Mouse (Mus musculus): ENCODE data around the gene Ttf1.
"Not testable (repeated sequence)": the region's sequence is repeated elsewhere in the genome, so short reads cannot be mapped to it uniquely, and the experiment has no call there.

Ttf1 gene

GRCm38 (mm10) chr2:29065796-29066195 lies 5.7 kb downstream of the Ttf1 start:
- DNase-seq, result no peak

- no peak for DNase-seq
Observed at GRCm38 (mm10) chr2:29066410-29066809, 6.3 kb downstream of the Ttf1 start.

GRCm38 (mm10) chr2:29074676-29075075 lies 14.6 kb downstream of the Ttf1 start:
- no peak for DNase-seq

- DNase-seq, result no peak
Observed at GRCm38 (mm10) chr2:29075331-29076070, 15.4 kb downstream of the Ttf1 start.

GRCm38 (mm10) chr2:29076226-29076625 lies 16.2 kb downstream of the Ttf1 start:
- DNase-seq, result no peak

- no peak for DNase-seq
Observed at GRCm38 (mm10) chr2:29081965-29082364, 21.9 kb downstream of the Ttf1 start.

- no peak for DNase-seq
Observed at GRCm38 (mm10) chr2:29086026-29086425, 26.0 kb downstream of the Ttf1 start.

GRCm38 (mm10) chr2:29089276-29089675 lies 29.2 kb downstream of the Ttf1 start:
- DNase-seq, result not testable (repeated sequence)

GRCm38 (mm10) chr2:29095674-29096073 lies 35.6 kb downstream of the Ttf1 start:
- no peak for DNase-seq

GRCm38 (mm10) chr2:29096751-29097150 lies 36.7 kb downstream of the Ttf1 start:
- no peak for DNase-seq

- peak; percentile 21 to 57 for DNase-seq
Observed at GRCm38 (mm10) chr2:29097465-29097864, 37.4 kb downstream of the Ttf1 start.

- DNase-seq, result not testable (repeated sequence)
Observed at GRCm38 (mm10) chr2:29097955-29098354, 37.9 kb downstream of the Ttf1 start.

GRCm38 (mm10) chr2:29098786-29099185 lies 38.7 kb downstream of the Ttf1 start:
- DNase-seq, result no peak

GRCm38 (mm10) chr2:29099646-29100045 lies 39.6 kb downstream of the Ttf1 start:
- no peak for DNase-seq

GRCm38 (mm10) chr2:29100822-29101534 lies 40.9 kb downstream of the Ttf1 start:
- DNase-seq, result no peak

- DNase-seq, result not testable (repeated sequence)
Observed at GRCm38 (mm10) chr2:29102416-29103377, 42.6 kb downstream of the Ttf1 start.

GRCm38 (mm10) chr2:29120969-29121368 lies 60.9 kb downstream of the Ttf1 start:
- DNase-seq, result no peak

GRCm38 (mm10) chr2:29122446-29122845 lies 62.4 kb downstream of the Ttf1 start:
- peak in 1 of 2 experiments; percentile 36 for DNase-seq

GRCm38 (mm10) chr2:29123907-29124569 lies 64.0 kb downstream of the Ttf1 start, which contains the start of gene Setx:
Gene Setx (plus strand): TSS chr2:29124181.
- DNase-seq, result no peak

- no peak for DNase-seq
Observed at GRCm38 (mm10) chr2:29124571-29124935, 64.5 kb downstream of the Ttf1 start.

GRCm38 (mm10) chr2:29124936-29125701 lies 65.1 kb downstream of the Ttf1 start:
- peak; percentile 100 for DNase-seq
